Mouse (Mus musculus): ENCODE measurements around the gene Arsa. TPM values are rescaled to one million over a fixed set of nuclear protein-coding genes. Genes with fewer than 3 reads are reported as not detected.

The Arsa gene
- polyA plus RNA-seq, 1 experiment from 2014 or later, result 29.5 TPM

DNA sequence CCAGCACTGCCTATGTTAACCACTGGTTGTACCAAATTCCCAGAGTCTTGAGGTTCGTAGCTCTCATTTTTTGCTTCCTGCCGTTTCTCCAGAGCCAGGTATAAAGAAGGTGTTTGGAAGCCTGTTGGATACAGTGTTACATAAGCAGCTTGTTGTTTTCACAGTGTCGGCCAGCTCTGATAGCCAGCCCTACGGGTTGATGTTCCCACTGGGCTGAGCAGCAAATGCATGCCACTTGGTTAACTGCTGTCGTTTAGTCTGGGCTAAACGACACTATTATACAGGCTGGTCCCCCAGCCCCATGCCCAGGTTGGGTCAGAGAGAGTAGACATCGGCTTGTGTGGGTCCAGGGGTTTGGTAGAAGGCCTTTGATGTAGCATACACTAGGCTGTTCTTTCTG is 44.7 kb upstream of the Arsa start:
- Histone ChIP-seq H3K4me2 (ENCODE audit: low read depth, low read length) (no peak overlapping the region), H3K4me1 (ENCODE audit: control insufficient read depth, insufficient read depth, low read length) (peaks cover 9% of the 10 kb centered on the region; the same call in 1 of the 2 replicates), H3K9ac (ENCODE audit: low read depth, low read length) (no peak overlapping the region), H3K9me3 (ENCODE audit: control insufficient read depth, low read length) (no peaks in the 10 kb centered on the region), H3K27ac (ENCODE audit: low read length) (no peak overlapping the region), H3K27me3 (replicated peaks; ENCODE audit: control insufficient read depth, insufficient read depth, low read length) (peaks cover 24% of the 10 kb centered on the region), H3K36me3 (ENCODE audit: control insufficient read depth, insufficient read depth, low read length) (no peaks in the 10 kb centered on the region), H3K4me3 (ENCODE audit: low read length) (no peak overlapping the region)
- WGBS, result 75% methylated on average over 7 of the region's 7 CpGs
- no peak for ATAC-seq

DNA sequence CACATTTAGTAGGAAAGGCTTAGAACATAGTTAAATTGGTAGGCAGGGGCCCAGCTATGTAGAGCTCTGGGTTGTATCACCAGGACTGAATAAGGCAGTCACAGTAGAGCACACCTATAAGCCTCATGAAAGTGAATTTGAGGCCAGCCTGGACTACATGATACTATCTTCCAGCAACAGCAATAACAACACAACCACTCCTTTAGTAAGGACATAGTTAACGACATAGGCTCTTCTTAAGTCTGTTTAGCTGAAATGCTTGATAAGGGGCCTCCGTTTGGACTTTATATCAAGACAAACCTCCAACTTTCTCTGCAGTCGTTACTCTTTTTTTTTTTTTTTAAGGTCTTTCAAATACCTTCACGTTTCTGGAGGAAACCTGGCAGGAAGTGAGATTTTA is 35.5 kb upstream of the Arsa start:
- Histone ChIP-seq H3K4me1 (ENCODE audit: control insufficient read depth, insufficient read depth, low read length) (no peaks in the 10 kb centered on the region), H3K4me2 (ENCODE audit: low read depth, low read length) (no peak overlapping the region), H3K27ac (ENCODE audit: low read length) (no peak overlapping the region), H3K9ac (ENCODE audit: low read depth, low read length) (no peak overlapping the region), H3K36me3 (ENCODE audit: control insufficient read depth, insufficient read depth, low read length) (no peaks in the 10 kb centered on the region), H3K4me3 (ENCODE audit: low read length) (no peak overlapping the region), H3K9me3 (ENCODE audit: control insufficient read depth, low read length) (no peaks in the 10 kb centered on the region), H3K27me3 (replicated peaks; ENCODE audit: control insufficient read depth, insufficient read depth, low read length) (no peaks in the 10 kb centered on the region)
- no peak for ATAC-seq
- WGBS, result 65% methylated on average over 4 of the region's 4 CpGs

DNA sequence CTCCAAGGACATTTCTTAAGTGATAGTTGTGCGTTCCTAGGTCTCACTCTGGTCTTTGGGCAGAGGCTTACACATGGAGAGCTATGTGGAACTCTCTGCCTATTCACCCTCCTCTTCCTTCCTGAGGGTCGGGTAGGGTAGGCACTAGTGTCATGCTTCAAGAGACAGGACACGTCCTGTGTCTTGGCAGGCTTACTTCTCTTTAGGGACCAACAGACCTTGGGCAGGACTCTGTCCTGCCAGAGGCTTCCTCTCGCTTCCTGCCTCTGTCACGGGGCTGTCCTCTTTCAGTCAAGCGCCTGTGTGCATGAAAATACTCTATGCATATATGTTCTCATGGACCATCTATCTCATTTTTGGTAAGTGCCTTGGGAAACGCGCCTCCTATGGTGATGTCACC is 30.5 kb upstream of the Arsa start:
- Histone ChIP-seq H3K36me3 (ENCODE audit: control insufficient read depth, insufficient read depth, low read length) (no peaks in the 10 kb centered on the region), H3K27me3 (replicated peaks; ENCODE audit: control insufficient read depth, insufficient read depth, low read length) (no peaks in the 10 kb centered on the region), H3K9ac (ENCODE audit: low read depth, low read length) (no peak overlapping the region), H3K4me2 (ENCODE audit: low read depth, low read length) (no peak overlapping the region), H3K4me3 (ENCODE audit: low read length) (no peak overlapping the region), H3K4me1 (ENCODE audit: control insufficient read depth, insufficient read depth, low read length) (no peaks in the 10 kb centered on the region), H3K27ac (ENCODE audit: low read length) (no peak overlapping the region), H3K9me3 (ENCODE audit: control insufficient read depth, low read length) (no peaks in the 10 kb centered on the region)
- WGBS, result 80% methylated on average over 8 of the region's 8 CpGs
- ATAC-seq, result no peak

DNA sequence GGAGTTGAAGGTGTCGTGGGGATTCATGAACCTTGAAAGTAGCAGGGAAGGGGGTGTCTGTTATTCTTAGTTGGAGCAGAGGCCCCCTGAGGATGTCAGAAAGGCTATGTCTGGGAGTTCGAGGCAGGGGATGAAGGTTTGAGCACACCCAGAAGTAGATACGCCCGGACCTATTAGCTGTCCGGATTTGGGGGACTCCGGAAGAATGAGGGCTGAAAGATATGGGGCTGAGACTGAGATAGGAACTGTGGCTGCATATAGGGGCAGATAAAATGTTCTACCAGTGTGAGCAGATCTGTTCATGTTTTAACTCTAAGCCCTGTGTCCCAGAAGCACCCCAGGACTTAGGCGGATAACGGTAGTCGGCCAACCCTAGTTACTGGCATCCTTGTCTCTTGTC is 27.6 kb upstream of the Arsa start:
- Histone ChIP-seq H3K4me1 (ENCODE audit: control insufficient read depth, insufficient read depth, low read length) (no peaks in the 10 kb centered on the region), H3K27me3 (replicated peaks; ENCODE audit: control insufficient read depth, insufficient read depth, low read length) (no peaks in the 10 kb centered on the region), H3K36me3 (ENCODE audit: control insufficient read depth, insufficient read depth, low read length) (no peaks in the 10 kb centered on the region), H3K4me3 (ENCODE audit: low read length) (no peak overlapping the region), H3K27ac (ENCODE audit: low read length) (no peak overlapping the region), H3K9me3 (ENCODE audit: control insufficient read depth, low read length) (no peaks in the 10 kb centered on the region), H3K9ac (ENCODE audit: low read depth, low read length) (no peak overlapping the region), H3K4me2 (ENCODE audit: low read depth, low read length) (no peak overlapping the region)
- 95% methylated on average over 9 of the region's 9 CpGs for WGBS
- ATAC-seq, result no peak

DNA sequence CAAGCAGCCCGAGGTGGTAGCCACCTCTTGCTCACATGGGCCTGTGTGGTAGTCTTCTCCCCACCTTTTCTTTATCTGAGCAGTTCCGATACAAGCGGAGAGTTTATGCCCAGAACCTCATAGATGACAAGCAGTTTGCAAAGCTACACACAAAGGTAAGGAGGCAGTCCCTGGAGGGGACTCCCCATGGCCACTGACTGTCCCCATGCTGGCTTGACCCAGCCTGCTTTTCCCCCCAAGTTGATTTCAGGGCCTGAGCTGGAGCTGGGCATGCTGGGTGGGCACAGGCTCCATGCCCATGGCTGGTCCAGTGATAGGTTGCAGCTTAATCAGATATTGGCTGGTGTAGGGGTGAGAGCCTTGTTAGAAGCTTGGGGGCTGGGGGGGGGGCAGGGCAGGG is 24.1 kb upstream of the Arsa start:
- H3K27ac ChIP-seq (ENCODE audit: low read length), result no peak overlapping the region
- no peak overlapping the region for H3K9ac ChIP-seq (ENCODE audit: low read depth, low read length)
- peaks cover 11% of the 10 kb centered on the region for H3K4me1 ChIP-seq (ENCODE audit: control insufficient read depth, insufficient read depth, low read length)
- H3K4me3 ChIP-seq (ENCODE audit: low read length), result no peak overlapping the region
- WGBS, result 86% methylated on average over 3 of the region's 3 CpGs
- peaks cover 19% of the 10 kb centered on the region for H3K27me3 ChIP-seq (replicated peaks; ENCODE audit: control insufficient read depth, insufficient read depth, low read length)
- no peaks in the 10 kb centered on the region for H3K9me3 ChIP-seq (ENCODE audit: control insufficient read depth, low read length)
- H3K36me3 ChIP-seq (ENCODE audit: control insufficient read depth, insufficient read depth, low read length), result no peaks in the 10 kb centered on the region
- H3K4me2 ChIP-seq (ENCODE audit: low read depth, low read length), result no peak overlapping the region
- ATAC-seq, result no peak

DNA sequence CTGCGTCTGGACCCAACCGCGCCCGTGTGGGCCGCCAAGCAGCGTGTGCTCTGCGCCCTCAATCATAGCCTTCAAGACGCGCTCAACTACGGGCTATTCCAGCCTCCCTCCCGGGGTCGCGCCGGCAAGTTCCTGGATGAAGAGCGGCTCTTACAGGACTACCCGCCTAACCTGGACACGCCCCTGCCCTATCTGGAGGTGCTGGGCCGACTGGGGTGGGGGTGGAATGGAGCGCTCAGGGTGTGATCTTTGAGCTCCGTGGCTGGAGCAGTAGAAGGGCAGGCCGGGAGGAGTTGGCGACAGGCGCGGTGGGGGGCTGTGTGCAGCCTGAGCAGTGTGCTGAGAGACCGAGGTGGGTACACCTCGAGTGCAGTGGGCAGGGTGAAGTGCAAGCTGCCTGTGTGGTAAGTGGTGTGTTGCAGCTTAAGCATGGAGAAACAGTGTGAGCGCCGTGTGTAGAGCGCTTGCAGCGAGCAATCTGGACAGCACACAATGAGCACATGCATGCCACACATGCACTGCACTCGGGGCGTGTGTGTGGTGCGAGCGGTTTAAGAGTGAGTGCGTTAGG is 23.1 kb upstream of the Arsa start:
- 3% methylated on average over 35 of the region's 35 CpGs for WGBS
- Histone ChIP-seq H3K4me1 (ENCODE audit: control insufficient read depth, insufficient read depth, low read length) (peaks cover 11% of the 10 kb centered on the region), H3K27me3 (replicated peaks; ENCODE audit: control insufficient read depth, insufficient read depth, low read length) (peaks cover 19% of the 10 kb centered on the region), H3K4me3 (ENCODE audit: low read length) (peak overlapping the region; percentile 75), H3K27ac (ENCODE audit: low read length) (no peak overlapping the region), H3K36me3 (ENCODE audit: control insufficient read depth, insufficient read depth, low read length) (no peaks in the 10 kb centered on the region), H3K9ac (ENCODE audit: low read depth, low read length) (peak overlapping the region; percentile 81), H3K9me3 (ENCODE audit: control insufficient read depth, low read length) (no peaks in the 10 kb centered on the region), H3K4me2 (ENCODE audit: low read depth, low read length) (peak overlapping the region; percentile 98)
- ATAC-seq, result peak; percentile 79

DNA sequence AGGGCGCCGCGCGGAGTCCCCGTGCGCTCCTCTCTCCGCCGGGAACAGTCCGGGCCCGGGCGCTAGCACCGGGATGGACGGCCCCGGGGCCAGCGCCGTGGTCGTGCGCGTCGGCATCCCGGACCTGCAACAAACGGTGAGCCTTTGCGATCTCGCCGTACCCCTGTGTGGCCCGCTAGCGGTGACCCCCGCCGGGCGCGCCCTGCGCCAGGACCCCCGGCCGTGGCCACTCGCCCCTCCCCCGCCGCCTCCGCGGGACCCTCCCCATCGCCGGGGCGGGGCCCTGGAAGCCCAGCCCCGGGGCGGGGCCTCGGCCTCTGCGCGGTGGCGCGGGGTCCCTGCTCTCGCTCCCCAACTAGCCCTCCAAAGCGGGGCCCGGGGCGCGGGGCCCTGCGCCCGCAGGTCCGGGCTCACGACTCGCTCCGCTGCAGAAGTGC is 22.6 kb upstream of the Arsa start:
- Histone ChIP-seq H3K4me1 (ENCODE audit: control insufficient read depth, insufficient read depth, low read length) (peaks cover 11% of the 10 kb centered on the region), H3K27me3 (replicated peaks; ENCODE audit: control insufficient read depth, insufficient read depth, low read length) (peaks cover 19% of the 10 kb centered on the region), H3K4me2 (ENCODE audit: low read depth, low read length) (peak overlapping the region; percentile 98), H3K9me3 (ENCODE audit: control insufficient read depth, low read length) (no peaks in the 10 kb centered on the region), H3K9ac (ENCODE audit: low read depth, low read length) (peak overlapping the region; percentile 81), H3K36me3 (ENCODE audit: control insufficient read depth, insufficient read depth, low read length) (no peaks in the 10 kb centered on the region), H3K27ac (ENCODE audit: low read length) (peak overlapping the region; percentile 23; the same call in 1 of the 2 replicates), H3K4me3 (ENCODE audit: low read length) (peak overlapping the region; percentile 75)
- WGBS, result under 1% methylated on average over 38 of the region's 60 CpGs
- peak; percentile 73 for ATAC-seq

GRCm38 (mm10) chr15:89498961-89499688 is 21.9 kb upstream of the Arsa start, which contains the start of gene Shank3:
Gene Shank3 (plus strand): TSS chr15:89499623.
- H3K27me3 ChIP-seq (replicated peaks; ENCODE audit: control insufficient read depth, insufficient read depth, low read length), result peaks cover 19% of the 10 kb centered on the region
- H3K4me2 ChIP-seq (ENCODE audit: low read depth, low read length), result peak within 1 kb of the TSS; percentile 98
- H3K9ac ChIP-seq (ENCODE audit: low read depth, low read length), result peak within 1 kb of the TSS; percentile 81
- H3K27ac ChIP-seq (ENCODE audit: low read length), result peak within 1 kb of the TSS; percentile 23
- peaks cover 11% of the 10 kb centered on the region for H3K4me1 ChIP-seq (ENCODE audit: control insufficient read depth, insufficient read depth, low read length)
- H3K36me3 ChIP-seq (ENCODE audit: control insufficient read depth, insufficient read depth, low read length), result no peaks in the 10 kb centered on the region
- WGBS, result 2% methylated on average over 40 of the region's 72 CpGs
- H3K4me3 ChIP-seq (ENCODE audit: low read length), result peak within 1 kb of the TSS; percentile 75
- ATAC-seq, result peak; percentile 36
- no peaks in the 10 kb centered on the region for H3K9me3 ChIP-seq (ENCODE audit: control insufficient read depth, low read length)

- Histone ChIP-seq H3K4me3 (ENCODE audit: low read length) (peak overlapping the region; percentile 75), H3K27me3 (replicated peaks; ENCODE audit: control insufficient read depth, insufficient read depth, low read length) (peaks cover 19% of the 10 kb centered on the region), H3K4me2 (ENCODE audit: low read depth, low read length) (peak overlapping the region; percentile 98), H3K4me1 (ENCODE audit: control insufficient read depth, insufficient read depth, low read length) (peaks cover 11% of the 10 kb centered on the region), H3K27ac (ENCODE audit: low read length) (no peak overlapping the region; the same call in 1 of the 2 replicates), H3K9me3 (ENCODE audit: control insufficient read depth, low read length) (no peaks in the 10 kb centered on the region), H3K36me3 (ENCODE audit: control insufficient read depth, insufficient read depth, low read length) (no peaks in the 10 kb centered on the region), H3K9ac (ENCODE audit: low read depth, low read length) (peak overlapping the region; percentile 81)
- ATAC-seq, result no peak
- 3% methylated on average over 41 of the region's 41 CpGs for whole genome bisulfite sequencing
Measured at GRCm38 (mm10) chr15:89498049-89498960, 21.1 kb upstream of the Arsa start.
